Mouse (Mus musculus): ENCODE data around the gene Epor.

GRCm38 (mm10) chr9:21978398-21979128 is 15.3 kb upstream of the Epor start:
- TF ChIP-seq POLR2A (IDR thresholded peaks at IDR 0.05; ENCODE audit: borderline replicate concordance, low read depth, low read length) (no peak), CTCF (IDR thresholded peaks at IDR 0.05; ENCODE audit: low read depth, low read length) (no peak)

All from bone marrow macrophage, adult 2 months (primary cell).